Mouse (Mus musculus): ENCODE measurements around the gene Acot13.

DNA sequence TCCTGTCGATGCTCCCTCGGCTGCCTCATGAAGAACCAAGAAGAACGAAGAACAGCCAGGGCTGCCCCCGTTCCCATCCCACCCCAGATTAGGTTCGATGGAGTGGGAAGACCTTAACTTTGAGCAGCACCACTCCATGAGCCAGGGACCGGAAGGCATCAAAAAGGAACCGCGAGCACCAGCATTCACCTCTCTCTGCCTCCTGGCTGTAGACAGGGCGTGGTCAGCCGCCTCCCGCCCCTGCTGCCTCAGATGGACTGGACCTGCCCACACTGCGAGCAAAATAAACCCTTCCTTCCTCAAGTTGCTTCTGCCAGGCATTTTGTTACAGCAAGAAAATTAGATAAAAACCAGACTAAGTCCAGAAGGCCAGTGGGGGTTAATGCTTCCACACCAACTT lies 29.7 kb upstream of the Acot13 start:
- TF ChIP-seq GATA1 (IDR thresholded peaks at IDR 0.05; ENCODE audit: borderline replicate concordance, low read length) (no peak), FLI1 (IDR thresholded peaks at IDR 0.05; ENCODE audit: low read length) (no peak)
